Mouse (Mus musculus) heart, embryonic 14.5 days (tissue): Measurements from ENCODE around the gene Tmem138. TPM values are rescaled to one million over a fixed set of nuclear protein-coding genes. Genes with fewer than 3 reads are reported as not detected.

Source experiments
- ATAC-seq: fragments of 200-750 bp; cut with Nextera tagmentation; 2 replicates; pipeline ENCODE4 v1.8.0; 2017; ENCODE audit warnings: low read depth, moderate TSS enrichment; ENCODE audit not compliant: insufficient number of reproducible peaks, insufficient read depth, low FRiP score
- H3K27ac ChIP-seq, 2 experiments: fragments of 200-500 bp in 1 of 2; fragments of 300-500 bp in 1 of 2; sonication (generic) in 1 of 2; replicated peaks in 1 of 2; 2 replicates each; pipeline ENCODE4 v1.5.1; 2012 to 2014; ENCODE audit warnings: low read depth in 2 of 2, low read length in 2 of 2, control low read depth in 1 of 2, mild to moderate bottlenecking in 1 of 2, mixed read lengths in 1 of 2; ENCODE audit not compliant: control insufficient read depth in 1 of 2, insufficient read depth in 1 of 2
- H3K27me3 ChIP-seq: fragments of 300-500 bp; sonication (generic); 2 replicates; pipeline ENCODE4 v1.6.1; 2014; ENCODE audit warnings: mild to moderate bottlenecking, low read length, control low read depth; ENCODE audit not compliant: control insufficient read depth, insufficient read depth
- H3K36me3 ChIP-seq: fragments of 300-500 bp; sonication (generic); 2 replicates; pipeline ENCODE4 v1.6.1; 2014; ENCODE audit warnings: mild to moderate bottlenecking, control low read depth, low read length, mixed read lengths; ENCODE audit not compliant: control insufficient read depth, insufficient read depth
- H3K4me1 ChIP-seq, 2 experiments: fragments of 200-500 bp in 1 of 2; fragments of 300-500 bp in 1 of 2; sonication (generic) in 1 of 2; 2 replicates each; pipeline ENCODE4 v1.6.1; 2012 to 2014; ENCODE audit warnings: low read length in 2 of 2, control low read depth in 1 of 2, mixed read lengths in 1 of 2; ENCODE audit not compliant: control insufficient read depth in 2 of 2, insufficient read depth in 2 of 2
- H3K4me2 ChIP-seq: fragments of 300-500 bp; sonication (generic); 2 replicates; pipeline ENCODE4 v1.6.1; 2014; ENCODE audit warnings: mild to moderate bottlenecking, low read length
- H3K4me3 ChIP-seq, 2 experiments: fragments of 200-500 bp in 1 of 2; fragments of 300-500 bp in 1 of 2; sonication (generic) in 1 of 2; 2 replicates each; pipeline ENCODE4 v1.5.1; 2012 to 2014; ENCODE audit warnings: low read length in 2 of 2, mild to moderate bottlenecking in 2 of 2, control low read depth in 1 of 2, low read depth in 1 of 2, moderate library complexity in 1 of 2; ENCODE audit not compliant: control insufficient read depth in 1 of 2, insufficient read depth in 1 of 2
- H3K9ac ChIP-seq: fragments of 300-500 bp; sonication (generic); 2 replicates; pipeline ENCODE4 v1.6.1; 2014; ENCODE audit warnings: mild to moderate bottlenecking, low read length
- H3K9me3 ChIP-seq: fragments of 300-500 bp; sonication (generic); 2 replicates; pipeline ENCODE4 v1.6.1; 2016; ENCODE audit warnings: low read length, control low read depth; ENCODE audit not compliant: control insufficient read depth
- WGBS: fragments of 180-500 bp; shearing (Covaris S2); extraction: QIAGEN DNeasy Blood & Tissue Kit; methylation state at CpG from one replicate; pipeline ENCODE4 v1.1.7; 2014; 5-methylcytosine and 5-hydroxymethylcytosine counted together
- polyA plus RNA-seq: library from polyadenylated mRNA; unstranded; fragments of >200 nt; fragmentation: Nextera tagmentation; extraction: Ambion mirVana; gene quantifications from 2 replicates; pipeline ENCODE4 v1.2.1, GENCODE M21; 2014

Tmem138 gene
- polyA plus RNA-seq, 1 experiment from 2014 or later: 27.6 TPM

DNA sequence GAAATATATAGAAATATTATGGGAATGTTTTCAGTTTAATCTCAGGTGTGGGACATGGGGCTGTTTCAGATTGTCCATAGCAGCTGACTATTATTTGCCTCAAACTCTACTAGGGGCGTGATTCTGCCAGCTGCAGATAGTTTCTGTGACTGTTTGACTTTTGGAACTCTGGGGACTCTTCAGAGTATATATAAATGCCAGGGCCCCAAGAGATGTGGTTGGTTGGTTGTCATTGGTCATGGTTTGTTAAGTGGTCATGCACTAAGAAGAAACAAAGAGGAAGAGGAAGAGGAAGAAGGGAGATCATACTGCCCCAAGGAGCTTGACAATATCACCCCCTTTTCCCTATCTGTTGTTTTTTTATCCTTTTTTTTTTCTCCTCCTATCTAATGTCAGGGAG is 55.2 kb downstream of the Tmem138 start:
- H3K4me3 ChIP-seq: no peak overlapping the region
- no peaks in the 10 kb centered on the region for H3K27me3 ChIP-seq
- no peak overlapping the region for H3K4me2 ChIP-seq
- H3K4me1 ChIP-seq: peaks cover 0 to 16% of the 10 kb centered on the region in 2 experiments; a peak in 2 of 4 replicates
- peaks cover 20% of the 10 kb centered on the region for H3K36me3 ChIP-seq
- ATAC-seq: no peak
- H3K9me3 ChIP-seq: no peaks in the 10 kb centered on the region
- H3K27ac ChIP-seq: no peak overlapping the region
- H3K9ac ChIP-seq: no peak overlapping the region
- 71% methylated on average over 1 of the region's 1 CpGs for WGBS

Other genes with a start within 250 kb of the Tmem138 start
- 0.67 and 0.92 TPM in 2 replicates for gene Syt7, start 188.3 kb downstream of the Tmem138 start, polyA plus RNA-seq
- gene Lrrc10b, start 119.9 kb downstream of the Tmem138 start, polyA plus RNA-seq: 0.09 and 0.22 TPM in 2 replicates
- not detected in 2 replicates for gene Ppp1r32, start 94.4 kb downstream of the Tmem138 start, polyA plus RNA-seq
- 31.7 and 34.9 TPM in 2 replicates for gene Cpsf7, start 52.1 kb downstream of the Tmem138 start, polyA plus RNA-seq
- 52.2 and 54.0 TPM in 2 replicates for gene Sdhaf2, start 51.2 kb downstream of the Tmem138 start, polyA plus RNA-seq
- 19.3 and 26.0 TPM in 2 replicates for gene Tmem216, start 21.1 kb downstream of the Tmem138 start, polyA plus RNA-seq
- 19.2 and 19.9 TPM in 2 replicates for gene Cyb561a3, start 190 bp downstream of the Tmem138 start, polyA plus RNA-seq
- gene Ddb1, start 28.0 kb upstream of the Tmem138 start, polyA plus RNA-seq: 251 and 258 TPM in 2 replicates
- gene Tkfc, start 28.3 kb upstream of the Tmem138 start, polyA plus RNA-seq: 8.6 and 11.2 TPM in 2 replicates
- 0.36 and 0.51 TPM in 2 replicates for gene Vwce, start 56.9 kb upstream of the Tmem138 start, polyA plus RNA-seq
- not detected in 2 replicates for gene Pga5, start 100.7 kb upstream of the Tmem138 start, polyA plus RNA-seq
- 28.4 and 30.0 TPM in 2 replicates for gene Vps37c, start 111.4 kb upstream of the Tmem138 start, polyA plus RNA-seq
- 0.66 and 1.4 TPM in 2 replicates for gene Cd5, start 161.6 kb upstream of the Tmem138 start, polyA plus RNA-seq